Mouse (Mus musculus) liver, embryonic 11.5 days (tissue): ENCODE data around the gene Taf1b. TPM values are rescaled to one million over a fixed set of nuclear protein-coding genes. Genes with fewer than 3 reads are reported as not detected.
A peak's percentile ranks its signal among the peaks of the same experiment; 100 is the strongest.

Experiments used
- ATAC-seq: fragments of 200-750 bp; cut with Nextera tagmentation; replicated peaks from 2 replicates; pipeline ENCODE4 v1.8.0; 2017; ENCODE audit warnings: moderate number of reproducible peaks, mild to moderate bottlenecking, moderate TSS enrichment, moderate library complexity; ENCODE audit not compliant: low FRiP score
- DNase-seq: peaks from one replicate; pipeline ENCODE4 v3.0.0-alpha.2; 2017; ENCODE audit warnings: low spot score
- H3K27ac ChIP-seq: fragments of 300-500 bp; sonication (generic); 2 replicates; pipeline ENCODE4 v1.5.1; 2014; ENCODE audit warnings: mild to moderate bottlenecking, low read depth, low read length, control low read depth
- H3K27me3 ChIP-seq: fragments of 300-500 bp; sonication (generic); replicated peaks from 2 replicates; pipeline ENCODE4 v1.6.1; 2014; ENCODE audit warnings: low read length, mixed read lengths; ENCODE audit not compliant: control insufficient read depth, insufficient read depth
- H3K36me3 ChIP-seq: fragments of 300-500 bp; sonication (generic); 2 replicates; pipeline ENCODE4 v1.6.1; 2014; ENCODE audit warnings: mild to moderate bottlenecking, low read length, moderate library complexity, mixed read lengths; ENCODE audit not compliant: control insufficient read depth, insufficient read depth
- H3K4me1 ChIP-seq: fragments of 300-500 bp; sonication (generic); replicated peaks from 2 replicates; pipeline ENCODE4 v1.6.1; 2014; ENCODE audit warnings: low read length, mixed read lengths; ENCODE audit not compliant: control insufficient read depth, insufficient read depth
- H3K4me2 ChIP-seq: fragments of 300-500 bp; sonication (generic); 2 replicates; pipeline ENCODE4 v1.6.1; 2014; ENCODE audit warnings: mild to moderate bottlenecking, control low read depth, moderate library complexity
- H3K4me3 ChIP-seq: fragments of 300-500 bp; sonication (generic); 2 replicates; pipeline ENCODE4 v1.5.1; 2014; ENCODE audit warnings: low read depth, low read length, control low read depth
- H3K9ac ChIP-seq: fragments of 300-500 bp; sonication (generic); 2 replicates; pipeline ENCODE4 v1.6.1; 2014; ENCODE audit warnings: low read depth, low read length, control low read depth
- H3K9me3 ChIP-seq: fragments of 300-500 bp; sonication (generic); 2 replicates; pipeline ENCODE4 v1.6.1; 2016; ENCODE audit warnings: low read length, inconsistent platforms, mixed read lengths; ENCODE audit not compliant: control insufficient read depth
- WGBS: fragments of 180-500 bp; shearing (Covaris S2); extraction: QIAGEN DNeasy Blood & Tissue Kit; methylation state at CpG from one replicate; pipeline ENCODE4 v1.1.7; 2014; 5-methylcytosine and 5-hydroxymethylcytosine counted together
- polyA plus RNA-seq: library from polyadenylated mRNA; unstranded; fragments of >200 nt; fragmentation: Nextera tagmentation; extraction: Ambion mirVana; gene quantifications from 2 replicates; pipeline ENCODE4 v1.2.1, GENCODE M21; 2014

Taf1b gene
- polyA plus RNA-seq, 1 experiment from 2014 or later: 23.2 TPM

GRCm38 (mm10) chr12:24567606-24568005, 69.4 kb downstream of the Taf1b start:
- Histone ChIP-seq H3K27me3 (peaks cover 2% of the 10 kb centered on the region; the same call in 1 of the 2 replicates), H3K4me1 (0 out of 2 replicates have a peak, but pooled peaks cover 7% of the 10 kb centered on the region), H3K4me3 (no peak overlapping the region), H3K9ac (no peak overlapping the region), H3K9me3 (no peaks in the 10 kb centered on the region), H3K4me2 (no peak overlapping the region), H3K27ac (no peak overlapping the region), H3K36me3 (no peaks in the 10 kb centered on the region)
- ATAC-seq: no peak
- no peak for DNase-seq
- 75% methylated on average over 3 of the region's 3 CpGs for WGBS

GRCm38 (mm10) chr12:24571523-24572392, 73.6 kb downstream of the Taf1b start, which contains the start of gene Grhl1:
Gene Grhl1 (plus strand): TSS chr12:24572283.
- H3K9me3 ChIP-seq: no peaks in the 10 kb centered on the region
- WGBS: 2% methylated on average over 59 of the region's 64 CpGs
- peaks cover 16% of the 10 kb centered on the region for H3K27me3 ChIP-seq
- ATAC-seq (peak; percentile 100), DNase-seq (peak; percentile 87)
- no peaks in the 10 kb centered on the region for H3K36me3 ChIP-seq
- H3K4me3 ChIP-seq: peak within 1 kb of the TSS; percentile 68
- peak within 1 kb of the TSS; percentile 90 for H3K4me2 ChIP-seq
- H3K4me1 ChIP-seq: 0 out of 2 replicates have a peak, but pooled peaks cover 3% of the 10 kb centered on the region
- peak within 1 kb of the TSS; percentile 67 for H3K9ac ChIP-seq
- no peak within 1 kb of the TSS for H3K27ac ChIP-seq

GRCm38 (mm10) chr12:24572421-24573274, 74.5 kb downstream of the Taf1b start:
- peak overlapping the region; percentile 67 for H3K9ac ChIP-seq
- ATAC-seq (peak; percentile 49; the same call in 1 of the 2 replicates), DNase-seq (peak; percentile 42)
- 5% methylated on average over 48 of the region's 48 CpGs for WGBS
- H3K27ac ChIP-seq: no peak overlapping the region
- 0 out of 2 replicates have a peak, but pooled peaks cover 3% of the 10 kb centered on the region for H3K4me1 ChIP-seq
- H3K9me3 ChIP-seq: no peaks in the 10 kb centered on the region
- H3K27me3 ChIP-seq: peaks cover 16% of the 10 kb centered on the region
- H3K4me3 ChIP-seq: peak overlapping the region; percentile 68
- no peaks in the 10 kb centered on the region for H3K36me3 ChIP-seq
- H3K4me2 ChIP-seq: peak overlapping the region; percentile 90

GRCm38 (mm10) chr12:24573275-24573580, 75.1 kb downstream of the Taf1b start:
- H3K4me3 ChIP-seq: no peak overlapping the region
- H3K9ac ChIP-seq: no peak overlapping the region
- H3K36me3 ChIP-seq: no peaks in the 10 kb centered on the region
- peaks cover 16% of the 10 kb centered on the region for H3K27me3 ChIP-seq
- no peak for ATAC-seq
- 0 out of 2 replicates have a peak, but pooled peaks cover 3% of the 10 kb centered on the region for H3K4me1 ChIP-seq
- no peak for DNase-seq
- WGBS: 73% methylated on average over 3 of the region's 3 CpGs
- H3K9me3 ChIP-seq: no peaks in the 10 kb centered on the region
- H3K4me2 ChIP-seq: no peak overlapping the region; the same call in 1 of the 2 replicates
- H3K27ac ChIP-seq: no peak overlapping the region

DNA sequence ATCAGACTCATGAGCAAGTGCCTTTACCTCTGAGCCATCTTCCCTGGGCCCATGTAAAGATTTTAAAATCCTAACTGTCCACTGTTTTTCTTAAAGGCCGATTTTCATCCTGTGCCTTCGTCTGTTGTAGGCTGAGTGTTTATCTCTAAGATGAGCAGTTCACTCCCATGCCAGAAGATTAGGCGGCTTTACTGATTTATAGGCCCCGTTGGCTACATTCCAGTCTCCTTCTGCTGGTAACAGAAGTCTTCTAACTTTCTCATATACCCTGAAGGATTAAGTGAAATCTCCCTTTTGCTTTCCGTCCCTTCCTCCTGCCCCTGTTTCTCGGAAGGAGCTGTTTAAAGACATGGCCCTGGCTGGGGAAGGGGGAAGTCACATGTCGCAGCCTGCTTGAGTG, 76.7 kb downstream of the Taf1b start:
- Histone ChIP-seq H3K27ac (no peak overlapping the region), H3K9me3 (no peaks in the 10 kb centered on the region), H3K4me3 (no peak overlapping the region), H3K4me2 (no peak overlapping the region), H3K36me3 (no peaks in the 10 kb centered on the region), H3K9ac (no peak overlapping the region), H3K4me1 (0 out of 2 replicates have a peak, but pooled peaks cover 3% of the 10 kb centered on the region), H3K27me3 (peaks cover 16% of the 10 kb centered on the region)
- ATAC-seq (no peak), DNase-seq (no peak)
- WGBS: 36% methylated on average over 7 of the region's 7 CpGs

GRCm38 (mm10) chr12:24580452-24580851, 82.3 kb downstream of the Taf1b start:
- peaks cover 3% of the 10 kb centered on the region; the same call in 1 of the 2 replicates for H3K4me1 ChIP-seq
- no peaks in the 10 kb centered on the region for H3K27me3 ChIP-seq
- H3K9ac ChIP-seq: no peak overlapping the region
- H3K4me2 ChIP-seq: no peak overlapping the region
- no peak; the same call in 1 of the 2 replicates for ATAC-seq
- no peaks in the 10 kb centered on the region for H3K9me3 ChIP-seq
- no peak overlapping the region for H3K27ac ChIP-seq
- no peaks in the 10 kb centered on the region for H3K36me3 ChIP-seq
- WGBS: 66% methylated on average over 1 of the region's 1 CpGs
- H3K4me3 ChIP-seq: no peak overlapping the region
- DNase-seq: no peak

DNA sequence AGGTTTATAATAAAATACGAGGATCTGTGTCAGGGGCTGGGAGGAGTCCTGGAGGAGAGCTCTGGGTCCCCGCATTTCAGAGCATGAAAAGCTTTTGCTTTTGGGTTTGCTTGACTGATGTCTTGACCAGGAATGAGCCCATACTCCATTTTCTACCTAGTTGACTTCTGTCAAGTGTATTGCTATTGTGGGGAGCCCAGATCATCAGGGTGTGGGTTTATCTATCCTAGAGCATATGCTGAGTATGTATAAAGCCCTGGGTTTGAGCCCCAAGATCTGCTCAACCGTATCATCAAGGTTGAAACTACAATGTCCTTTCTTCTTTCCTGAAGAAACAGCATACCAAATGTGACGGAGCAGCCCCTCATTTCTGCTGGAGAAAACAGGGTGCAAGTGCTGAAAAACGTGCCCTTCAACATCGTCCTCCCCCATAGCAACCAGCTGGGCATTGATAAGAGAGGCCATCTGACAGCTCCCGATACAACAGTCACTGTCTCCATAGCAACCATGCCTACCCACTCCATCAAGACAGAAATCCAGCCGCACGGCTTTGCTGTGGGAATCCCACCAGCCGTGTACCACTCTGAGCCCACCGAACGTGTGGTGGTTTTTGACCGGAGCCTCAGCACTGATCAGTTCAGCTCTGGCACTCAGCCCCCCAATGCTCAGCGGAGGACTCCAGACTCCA, 83.0 kb downstream of the Taf1b start:
- Histone ChIP-seq H3K27ac (no peak overlapping the region), H3K36me3 (no peaks in the 10 kb centered on the region), H3K4me2 (peak overlapping the region; percentile 15; the same call in 1 of the 2 replicates), H3K9ac (no peak overlapping the region), H3K4me1 (peaks cover 3% of the 10 kb centered on the region; the same call in 1 of the 2 replicates), H3K27me3 (no peaks in the 10 kb centered on the region), H3K4me3 (no peak overlapping the region), H3K9me3 (no peaks in the 10 kb centered on the region)
- DNase-seq: no peak
- WGBS: 71% methylated on average over 14 of the region's 14 CpGs
- peak; percentile 80 for ATAC-seq

GRCm38 (mm10) chr12:24583653-24584052, 85.5 kb downstream of the Taf1b start:
- 80% methylated on average over 3 of the region's 3 CpGs for WGBS
- H3K36me3 ChIP-seq: no peaks in the 10 kb centered on the region

More at GRCm38 (mm10) chr12:24583653-24584052, 85.5 kb downstream of the Taf1b start:
- Histone ChIP-seq H3K27me3 (no peaks in the 10 kb centered on the region), H3K27ac (no peak overlapping the region), H3K9me3 (no peaks in the 10 kb centered on the region), H3K9ac (no peak overlapping the region), H3K4me3 (no peak overlapping the region), H3K4me2 (no peak overlapping the region), H3K4me1 (peaks cover 3% of the 10 kb centered on the region; the same call in 1 of the 2 replicates)
- DNase-seq (no peak), ATAC-seq (no peak)
